Mouse (Mus musculus): ENCODE results near the gene Rundc1. TPM values are rescaled to one million over a fixed set of nuclear protein-coding genes. Genes with fewer than 3 reads are reported as not detected.
A peak's percentile ranks its signal among the peaks of the same experiment; 100 is the strongest.

The Rundc1 gene
- polyA plus RNA-seq, 1 experiment from 2014 or later, result 24.5 TPM

DNA sequence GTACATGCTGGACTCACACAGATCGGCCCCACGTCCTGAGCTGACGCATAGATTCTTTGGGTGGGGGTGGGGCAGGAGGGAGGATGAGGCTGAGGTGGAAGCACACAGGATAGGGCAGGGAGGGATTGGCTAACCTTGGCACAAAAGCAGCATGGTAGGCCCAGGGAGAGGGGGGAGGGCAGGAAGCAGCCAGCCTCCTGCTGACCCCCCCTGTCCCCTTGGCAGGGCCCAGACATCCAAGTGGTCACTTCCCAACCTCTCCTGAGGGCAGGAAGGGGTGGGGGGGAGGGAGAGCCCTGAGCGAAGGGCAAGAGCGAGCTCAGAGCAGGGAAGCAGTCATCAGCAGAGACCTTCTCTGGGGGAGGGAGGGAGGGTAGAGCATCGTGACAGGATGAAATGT is 34.8 kb downstream of the Rundc1 start:
- H3K9ac ChIP-seq (ENCODE audit: low read length), result no peak overlapping the region
- WGBS, result 43% methylated on average over 6 of the region's 6 CpGs
- peaks cover 17% of the 10 kb centered on the region for H3K4me1 ChIP-seq (replicated peaks; ENCODE audit: control insufficient read depth, insufficient read depth, low read length)
- no peaks in the 10 kb centered on the region for H3K9me3 ChIP-seq (ENCODE audit: control insufficient read depth, low read length)
- no peak overlapping the region for H3K4me2 ChIP-seq (ENCODE audit: low read depth, low read length, severe bottlenecking)
- DNase-seq (ENCODE audit: low spot score) (no peak), ATAC-seq (replicated peaks; ENCODE audit: low FRiP score) (no peak)
- no peak overlapping the region for H3K4me3 ChIP-seq (ENCODE audit: low read depth, low read length)
- no peak overlapping the region for H3K27ac ChIP-seq (ENCODE audit: low read depth, low read length)
- H3K36me3 ChIP-seq (ENCODE audit: control insufficient read depth, insufficient read depth, low read length), result no peaks in the 10 kb centered on the region
- H3K27me3 ChIP-seq (ENCODE audit: control insufficient read depth, insufficient read depth, low read length), result no peaks in the 10 kb centered on the region

DNA sequence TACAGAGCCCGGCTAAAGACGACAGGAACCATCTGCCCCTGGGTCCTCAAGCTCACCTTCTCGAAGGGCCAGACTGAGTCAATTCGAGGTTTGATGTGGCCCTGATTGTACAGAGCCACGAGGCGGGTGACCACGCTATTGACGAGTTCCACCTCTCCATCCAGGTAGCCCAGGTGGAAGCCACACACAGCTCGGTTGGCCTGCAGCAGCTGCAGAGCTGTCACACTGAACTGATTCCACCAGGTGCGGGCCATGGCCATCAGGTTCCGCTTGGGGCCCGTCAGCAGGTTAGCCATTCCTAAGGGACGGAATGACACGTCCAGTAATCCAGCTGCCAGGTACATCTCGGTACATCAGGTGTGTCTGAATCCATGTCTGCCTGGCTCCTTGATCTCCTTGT is 35.4 kb downstream of the Rundc1 start:
- H3K4me3 ChIP-seq (ENCODE audit: low read depth, low read length), result no peak overlapping the region
- DNase-seq (ENCODE audit: low spot score) (no peak), ATAC-seq (replicated peaks; ENCODE audit: low FRiP score) (no peak)
- no peak overlapping the region for H3K4me2 ChIP-seq (ENCODE audit: low read depth, low read length, severe bottlenecking)
- H3K9me3 ChIP-seq (ENCODE audit: control insufficient read depth, low read length), result no peaks in the 10 kb centered on the region
- 90% methylated on average over 15 of the region's 15 CpGs for WGBS
- peaks cover 17% of the 10 kb centered on the region for H3K4me1 ChIP-seq (replicated peaks; ENCODE audit: control insufficient read depth, insufficient read depth, low read length)
- no peaks in the 10 kb centered on the region for H3K36me3 ChIP-seq (ENCODE audit: control insufficient read depth, insufficient read depth, low read length)
- no peak overlapping the region for H3K27ac ChIP-seq (ENCODE audit: low read depth, low read length)
- no peak overlapping the region for H3K9ac ChIP-seq (ENCODE audit: low read length)
- H3K27me3 ChIP-seq (ENCODE audit: control insufficient read depth, insufficient read depth, low read length), result no peaks in the 10 kb centered on the region

DNA sequence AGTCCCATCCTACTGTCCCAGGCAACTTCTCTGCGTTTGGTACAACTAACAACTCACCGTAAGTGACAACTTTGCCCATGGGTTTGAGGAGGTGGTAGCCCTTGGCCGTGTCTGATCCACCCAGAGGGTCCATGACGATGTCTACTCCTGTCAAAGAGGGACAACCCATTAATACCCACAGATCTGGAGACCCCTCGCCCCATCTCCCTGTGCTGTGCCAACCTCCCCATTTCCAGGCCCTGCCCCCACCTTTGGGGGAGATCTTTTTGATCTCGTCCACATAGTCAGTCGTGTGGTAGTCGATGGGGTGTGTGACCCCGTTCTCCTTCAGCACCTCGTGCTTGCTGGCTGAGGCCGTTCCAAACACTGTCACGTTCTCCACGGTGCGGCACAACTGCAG is 37.3 kb downstream of the Rundc1 start:
- DNase-seq (ENCODE audit: low spot score) (no peak), ATAC-seq (replicated peaks; ENCODE audit: low FRiP score) (no peak)
- Histone ChIP-seq H3K4me3 (ENCODE audit: low read depth, low read length) (no peak overlapping the region), H3K4me1 (replicated peaks; ENCODE audit: control insufficient read depth, insufficient read depth, low read length) (peaks cover 17% of the 10 kb centered on the region), H3K9ac (ENCODE audit: low read length) (0 out of 2 replicates have a peak overlapping the region, but pooled peaks have one; percentile 6), H3K27me3 (ENCODE audit: control insufficient read depth, insufficient read depth, low read length) (no peaks in the 10 kb centered on the region), H3K4me2 (ENCODE audit: low read depth, low read length, severe bottlenecking) (0 out of 2 replicates have a peak overlapping the region, but pooled peaks have one; percentile 5), H3K36me3 (ENCODE audit: control insufficient read depth, insufficient read depth, low read length) (no peaks in the 10 kb centered on the region), H3K27ac (ENCODE audit: low read depth, low read length) (no peak overlapping the region), H3K9me3 (ENCODE audit: control insufficient read depth, low read length) (no peaks in the 10 kb centered on the region)
- 82% methylated on average over 14 of the region's 14 CpGs for WGBS

- H3K27me3 ChIP-seq (ENCODE audit: control insufficient read depth, insufficient read depth, low read length), result no peaks in the 10 kb centered on the region
- 42% methylated on average over 13 of the region's 13 CpGs for WGBS
- H3K36me3 ChIP-seq (ENCODE audit: control insufficient read depth, insufficient read depth, low read length), result no peaks in the 10 kb centered on the region
- no peak overlapping the region for H3K27ac ChIP-seq (ENCODE audit: low read depth, low read length)
- 0 out of 2 replicates have a peak overlapping the region, but pooled peaks have one; percentile 6 for H3K9ac ChIP-seq (ENCODE audit: low read length)
- no peaks in the 10 kb centered on the region for H3K9me3 ChIP-seq (ENCODE audit: control insufficient read depth, low read length)
- no peak overlapping the region for H3K4me3 ChIP-seq (ENCODE audit: low read depth, low read length)
- ATAC-seq (replicated peaks; ENCODE audit: low FRiP score), result peak; percentile 44; the same call in 1 of the 2 replicates
- DNase-seq (ENCODE audit: low spot score), result no peak
- peaks cover 17% of the 10 kb centered on the region for H3K4me1 ChIP-seq (replicated peaks; ENCODE audit: control insufficient read depth, insufficient read depth, low read length)
- H3K4me2 ChIP-seq (ENCODE audit: low read depth, low read length, severe bottlenecking), result 0 out of 2 replicates have a peak overlapping the region, but pooled peaks have one; percentile 15
These were observed 37.9 kb downstream of the Rundc1 start for GRCm38 (mm10) chr11:101462583-101463440.

- Histone ChIP-seq H3K36me3 (ENCODE audit: control insufficient read depth, insufficient read depth, low read length) (no peaks in the 10 kb centered on the region), H3K4me1 (replicated peaks; ENCODE audit: control insufficient read depth, insufficient read depth, low read length) (peaks cover 20% of the 10 kb centered on the region), H3K4me2 (ENCODE audit: low read depth, low read length, severe bottlenecking) (peak within 1 kb of the TSS; percentile 96), H3K27me3 (ENCODE audit: control insufficient read depth, insufficient read depth, low read length) (no peaks in the 10 kb centered on the region), H3K27ac (ENCODE audit: low read depth, low read length) (peak within 1 kb of the TSS; percentile 63), H3K9ac (ENCODE audit: low read length) (peak within 1 kb of the TSS; percentile 66), H3K4me3 (ENCODE audit: low read depth, low read length) (peak within 1 kb of the TSS; percentile 72), H3K9me3 (ENCODE audit: control insufficient read depth, low read length) (no peaks in the 10 kb centered on the region)
- no peak for ATAC-seq (replicated peaks; ENCODE audit: low FRiP score)
- no peak for DNase-seq (ENCODE audit: low spot score)
- 15% methylated on average over 12 of the region's 12 CpGs for WGBS
These were observed 39.6 kb downstream of the Rundc1 start, which contains the start of gene Rnd2 for GRCm38 (mm10) chr11:101464211-101465100. Rnd2 (plus strand) TSS chr11:101464999.

DNA sequence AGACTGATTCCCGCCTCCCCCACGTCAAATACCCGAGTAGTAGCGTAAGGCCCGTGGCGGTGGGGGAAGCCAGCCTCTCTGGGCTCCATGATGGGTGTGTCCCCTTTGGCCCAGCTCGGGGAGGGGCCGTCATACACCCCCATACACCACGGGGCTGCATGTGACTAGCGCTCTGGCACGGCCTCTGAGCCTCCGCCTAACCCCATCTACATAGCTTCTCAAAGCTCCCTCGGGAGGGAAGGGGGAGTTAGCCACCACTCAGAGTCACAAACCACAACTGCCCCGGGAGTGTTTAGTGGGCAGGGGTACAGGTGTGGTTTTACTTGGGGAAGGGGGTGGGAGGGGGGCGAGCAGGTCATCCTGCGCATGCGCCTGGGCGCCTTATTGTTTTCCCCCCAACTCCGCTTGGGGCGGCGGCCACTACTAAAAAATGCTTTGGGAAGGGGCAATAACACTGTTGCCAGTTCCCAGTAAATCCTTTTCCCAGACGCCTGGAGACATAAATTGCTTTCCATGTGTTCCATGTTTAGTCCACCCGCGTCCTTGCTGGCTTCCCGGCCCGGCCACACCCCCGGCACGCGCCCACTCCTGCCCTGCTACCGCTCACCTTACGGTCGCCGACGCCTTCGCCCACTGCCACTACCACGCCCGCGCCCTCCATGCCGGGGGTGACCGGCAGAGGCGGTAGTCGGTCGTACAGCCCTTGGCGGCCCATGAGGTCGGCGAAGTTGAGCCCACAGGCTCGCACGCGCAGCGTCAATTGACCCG is 40.4 kb downstream of the Rundc1 start:
- peaks cover 22% of the 10 kb centered on the region for H3K4me1 ChIP-seq (replicated peaks; ENCODE audit: control insufficient read depth, insufficient read depth, low read length)
- under 1% methylated on average over 51 of the region's 51 CpGs for WGBS

DNA sequence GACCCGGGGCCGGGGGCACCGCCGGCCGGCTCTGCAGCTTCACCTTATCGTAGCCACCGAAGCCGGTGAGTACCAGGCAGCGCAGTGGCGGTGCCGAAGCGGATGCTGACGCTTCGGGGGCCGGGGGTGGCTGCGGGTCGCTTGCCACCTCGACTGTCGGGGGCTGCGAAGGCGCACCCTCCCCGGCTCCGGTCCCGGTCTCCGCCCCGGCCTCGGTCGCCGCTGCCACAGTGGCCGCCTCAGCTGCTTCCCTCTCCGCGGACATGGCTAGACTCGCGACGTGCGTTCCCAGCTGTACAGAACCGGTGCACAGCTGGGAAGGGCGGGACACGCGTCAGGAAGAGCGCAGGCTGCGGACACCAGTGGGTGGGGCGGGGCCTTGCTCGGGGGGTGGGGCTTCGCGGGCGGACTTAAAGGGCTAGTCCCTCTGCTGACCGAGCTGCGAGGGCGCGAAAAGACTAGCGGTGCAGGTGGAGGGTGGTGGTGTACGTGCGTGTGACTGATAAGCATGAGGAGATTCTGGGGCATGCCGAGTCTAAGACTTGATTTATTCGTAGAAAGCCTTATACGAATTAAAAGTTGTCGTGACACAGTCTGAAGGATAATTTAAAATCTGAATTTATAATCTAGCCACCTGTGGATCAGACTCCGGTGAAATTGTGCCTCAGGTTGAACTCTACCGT is 41.1 kb downstream of the Rundc1 start, which contains the start of gene Vat1:
TSS of gene Vat1 (minus strand) at position 362 of the 683 bp plus-strand sequence.
- Histone ChIP-seq H3K4me1 (replicated peaks; ENCODE audit: control insufficient read depth, insufficient read depth, low read length) (peaks cover 22% of the 10 kb centered on the region), H3K36me3 (ENCODE audit: control insufficient read depth, insufficient read depth, low read length) (no peaks in the 10 kb centered on the region), H3K27ac (ENCODE audit: low read depth, low read length) (peak within 1 kb of the TSS; percentile 63), H3K27me3 (ENCODE audit: control insufficient read depth, insufficient read depth, low read length) (no peaks in the 10 kb centered on the region), H3K9ac (ENCODE audit: low read length) (peak within 1 kb of the TSS; percentile 66), H3K4me2 (ENCODE audit: low read depth, low read length, severe bottlenecking) (peak within 1 kb of the TSS; percentile 96), H3K4me3 (ENCODE audit: low read depth, low read length) (peak within 1 kb of the TSS; percentile 72), H3K9me3 (ENCODE audit: control insufficient read depth, low read length) (no peaks in the 10 kb centered on the region)
- ATAC-seq (replicated peaks; ENCODE audit: low FRiP score), result peak; percentile 25; the same call in 1 of the 2 replicates
- peak; percentile 87 for DNase-seq (ENCODE audit: low spot score)
- 2% methylated on average over 60 of the region's 60 CpGs for WGBS

More for the DNA sequence above, 40.4 kb downstream of the Rundc1 start:
- Histone ChIP-seq H3K9me3 (ENCODE audit: control insufficient read depth, low read length) (no peaks in the 10 kb centered on the region), H3K27me3 (ENCODE audit: control insufficient read depth, insufficient read depth, low read length) (no peaks in the 10 kb centered on the region), H3K4me2 (ENCODE audit: low read depth, low read length, severe bottlenecking) (peak overlapping the region; percentile 96), H3K36me3 (ENCODE audit: control insufficient read depth, insufficient read depth, low read length) (no peaks in the 10 kb centered on the region), H3K27ac (ENCODE audit: low read depth, low read length) (peak overlapping the region; percentile 63), H3K4me3 (ENCODE audit: low read depth, low read length) (peak overlapping the region; percentile 72), H3K9ac (ENCODE audit: low read length) (peak overlapping the region; percentile 66)
- peak; percentile 37; the same call in 1 of the 2 replicates for ATAC-seq (replicated peaks; ENCODE audit: low FRiP score)
- peak; percentile 80 for DNase-seq (ENCODE audit: low spot score)

Measured in forebrain, embryonic 11.5 days (tissue).